Mouse (Mus musculus) heart, embryonic 10.5 days (tissue): ENCODE measurements around the gene Ly6g. TPM values are rescaled to one million over a fixed set of nuclear protein-coding genes. Genes with fewer than 3 reads are reported as not detected.
"Not testable (repeated sequence)": the region's sequence is repeated elsewhere in the genome, so short reads cannot be mapped to it uniquely, and the experiment has no call there.

Experiments used
- DNase-seq: peaks from one replicate; pipeline ENCODE4 v3.0.0-alpha.2; 2017; ENCODE audit warnings: low spot score
- H3K27ac ChIP-seq: fragments of 300-500 bp; sonication (generic); 2 replicates; pipeline ENCODE4 v1.5.1; 2016; ENCODE audit warnings: mild to moderate bottlenecking
- H3K27me3 ChIP-seq: fragments of 300-500 bp; sonication (generic); 2 replicates; pipeline ENCODE4 v1.6.1; 2016; ENCODE audit warnings: mild to moderate bottlenecking; ENCODE audit not compliant: poor library complexity, insufficient read depth, severe bottlenecking
- H3K36me3 ChIP-seq: fragments of 300-500 bp; sonication (generic); 2 replicates; pipeline ENCODE4 v1.6.1; 2016; ENCODE audit warnings: mild to moderate bottlenecking, moderate library complexity
- H3K4me1 ChIP-seq: fragments of 300-500 bp; sonication (generic); 2 replicates; pipeline ENCODE4 v1.6.1; 2016; ENCODE audit warnings: mild to moderate bottlenecking
- H3K4me3 ChIP-seq: fragments of 300-500 bp; sonication (generic); 2 replicates; pipeline ENCODE4 v1.5.1; 2016; ENCODE audit warnings: mild to moderate bottlenecking, moderate library complexity
- H3K9me3 ChIP-seq: fragments of 300-500 bp; sonication (generic); 2 replicates; pipeline ENCODE4 v1.6.1; 2016; ENCODE audit warnings: mild to moderate bottlenecking, moderate library complexity
- WGBS: fragments of 180-500 bp; shearing (Covaris S2); methylation state at CpG from one replicate; pipeline ENCODE4 v1.1.7; 2016; 5-methylcytosine and 5-hydroxymethylcytosine counted together
- polyA plus RNA-seq: library from polyadenylated mRNA; unstranded; fragments of >200 nt; fragmentation: Nextera tagmentation; extraction: Ambion mirVana; gene quantifications from 2 replicates; pipeline ENCODE4 v1.2.1, GENCODE M21; 2016

Gene Ly6g
- polyA plus RNA-seq, result not detected in 2 replicates

- WGBS, result 88% methylated on average over 1 of the region's 1 CpGs
- H3K27ac ChIP-seq, result no peak within 1 kb of the TSS
- no peak within 1 kb of the TSS for H3K4me3 ChIP-seq
- H3K4me1 ChIP-seq, result no peaks in the 10 kb centered on the region
- H3K27me3 ChIP-seq, result no peaks in the 10 kb centered on the region
- 0 out of 2 replicates have a peak, but pooled peaks cover 7% of the 10 kb centered on the region for H3K9me3 ChIP-seq
- no peaks in the 10 kb centered on the region for H3K36me3 ChIP-seq
- DNase-seq, result no peak
Measured at GRCm38 (mm10) chr15:75154940-75155339, at the start of gene Ly6g. Ly6g (plus strand) TSS chr15:75155240.

GRCm38 (mm10) chr15:75110424-75110823 lies 44.6 kb upstream of the Ly6g start:
- not testable (repeated sequence) for H3K36me3 ChIP-seq, H3K4me3 ChIP-seq
- WGBS, result 71% methylated on average over 2 of the region's 5 CpGs

GRCm38 (mm10) chr15:75111861-75112630 lies 43.0 kb upstream of the Ly6g start, which contains the start of gene Ly6c2:
Ly6c2 (minus strand) TSS chr15:75111970.
- H3K9me3 ChIP-seq, DNase-seq, H3K36me3 ChIP-seq, H3K4me3 ChIP-seq, H3K27ac ChIP-seq, H3K4me1 ChIP-seq, H3K27me3 ChIP-seq: not testable (repeated sequence)
- no CpG with 5 or more reads among the region's 1 CpGs for WGBS

More at GRCm38 (mm10) chr15:75110424-75110823, 44.6 kb upstream of the Ly6g start:
- not testable (repeated sequence) for H3K9me3 ChIP-seq, H3K27me3 ChIP-seq, H3K4me1 ChIP-seq, H3K27ac ChIP-seq, DNase-seq

GRCm38 (mm10) chr15:75116525-75116924 lies 38.5 kb upstream of the Ly6g start:
- Histone ChIP-seq H3K27me3 (no peaks in the 10 kb centered on the region), H3K4me3 (no peak overlapping the region), H3K4me1 (no peaks in the 10 kb centered on the region), H3K36me3 (no peaks in the 10 kb centered on the region), H3K9me3 (no peaks in the 10 kb centered on the region), H3K27ac (no peak overlapping the region)
- DNase-seq, result no peak
- WGBS, result 91% methylated on average over 2 of the region's 2 CpGs

GRCm38 (mm10) chr15:75117481-75117880 lies 37.6 kb upstream of the Ly6g start:
- H3K9me3 ChIP-seq, DNase-seq, H3K4me1 ChIP-seq, H3K4me3 ChIP-seq, H3K36me3 ChIP-seq, H3K27ac ChIP-seq, H3K27me3 ChIP-seq: not testable (repeated sequence)
- 93% methylated on average over 5 of the region's 5 CpGs for WGBS

- not testable (repeated sequence) for H3K4me3 ChIP-seq, H3K27me3 ChIP-seq, H3K36me3 ChIP-seq, H3K9me3 ChIP-seq, H3K27ac ChIP-seq, DNase-seq, H3K4me1 ChIP-seq
- 18% methylated on average over 5 of the region's 7 CpGs for WGBS
Measured at GRCm38 (mm10) chr15:75118742-75119141, 36.3 kb upstream of the Ly6g start.

GRCm38 (mm10) chr15:75120066-75120465 lies 35.0 kb upstream of the Ly6g start:
- H3K4me1 ChIP-seq, result no peaks in the 10 kb centered on the region
- no peak overlapping the region for H3K27ac ChIP-seq
- 21% methylated on average over 2 of the region's 2 CpGs for WGBS
- no peak for DNase-seq
- H3K9me3 ChIP-seq, result no peaks in the 10 kb centered on the region
- H3K4me3 ChIP-seq, result no peak overlapping the region
- H3K27me3 ChIP-seq, result no peaks in the 10 kb centered on the region
- no peaks in the 10 kb centered on the region for H3K36me3 ChIP-seq

GRCm38 (mm10) chr15:75132346-75132745 lies 22.7 kb upstream of the Ly6g start:
- DNase-seq, H3K9me3 ChIP-seq, H3K4me1 ChIP-seq, H3K4me3 ChIP-seq, H3K27ac ChIP-seq, H3K36me3 ChIP-seq, H3K27me3 ChIP-seq: not testable (repeated sequence)
- 81% methylated on average over 2 of the region's 2 CpGs for WGBS

GRCm38 (mm10) chr15:75135090-75135783 lies 19.8 kb upstream of the Ly6g start:
- H3K36me3 ChIP-seq, H3K27ac ChIP-seq, H3K4me3 ChIP-seq, DNase-seq, H3K4me1 ChIP-seq, H3K9me3 ChIP-seq, H3K27me3 ChIP-seq: not testable (repeated sequence)
- WGBS, result 75% methylated on average over 2 of the region's 2 CpGs

GRCm38 (mm10) chr15:75137739-75138138 lies 17.3 kb upstream of the Ly6g start:
- not testable (repeated sequence) for H3K36me3 ChIP-seq, H3K27me3 ChIP-seq, H3K27ac ChIP-seq, H3K4me3 ChIP-seq, H3K4me1 ChIP-seq, DNase-seq, H3K9me3 ChIP-seq
- WGBS, result 71% methylated on average over 3 of the region's 3 CpGs

- H3K27me3 ChIP-seq, H3K36me3 ChIP-seq, H3K27ac ChIP-seq, DNase-seq, H3K4me3 ChIP-seq, H3K4me1 ChIP-seq, H3K9me3 ChIP-seq: not testable (repeated sequence)
- 42% methylated on average over 6 of the region's 6 CpGs for WGBS
Measured at GRCm38 (mm10) chr15:75141812-75142360, 13.2 kb upstream of the Ly6g start.

- no peak overlapping the region for H3K4me3 ChIP-seq
- no peaks in the 10 kb centered on the region for H3K4me1 ChIP-seq
- H3K9me3 ChIP-seq, result no peaks in the 10 kb centered on the region
- H3K36me3 ChIP-seq, result no peaks in the 10 kb centered on the region
- no peaks in the 10 kb centered on the region for H3K27me3 ChIP-seq
- 59% methylated on average over 3 of the region's 3 CpGs for WGBS
- no peak overlapping the region for H3K27ac ChIP-seq
- no peak for DNase-seq
Measured at GRCm38 (mm10) chr15:75143735-75144134, 11.3 kb upstream of the Ly6g start.

- Histone ChIP-seq H3K36me3 (no peaks in the 10 kb centered on the region), H3K27ac (no peak overlapping the region), H3K9me3 (no peaks in the 10 kb centered on the region), H3K4me1 (no peaks in the 10 kb centered on the region), H3K4me3 (no peak overlapping the region), H3K27me3 (no peaks in the 10 kb centered on the region)
- no peak for DNase-seq
Measured at GRCm38 (mm10) chr15:75153087-75153486, 2.0 kb upstream of the Ly6g start.
